Mouse (Mus musculus): ENCODE results near the gene Eri2.
"Not testable (repeated sequence)": the region's sequence is repeated elsewhere in the genome, so short reads cannot be mapped to it uniquely, and the experiment has no call there.

The Eri2 gene

DNA sequence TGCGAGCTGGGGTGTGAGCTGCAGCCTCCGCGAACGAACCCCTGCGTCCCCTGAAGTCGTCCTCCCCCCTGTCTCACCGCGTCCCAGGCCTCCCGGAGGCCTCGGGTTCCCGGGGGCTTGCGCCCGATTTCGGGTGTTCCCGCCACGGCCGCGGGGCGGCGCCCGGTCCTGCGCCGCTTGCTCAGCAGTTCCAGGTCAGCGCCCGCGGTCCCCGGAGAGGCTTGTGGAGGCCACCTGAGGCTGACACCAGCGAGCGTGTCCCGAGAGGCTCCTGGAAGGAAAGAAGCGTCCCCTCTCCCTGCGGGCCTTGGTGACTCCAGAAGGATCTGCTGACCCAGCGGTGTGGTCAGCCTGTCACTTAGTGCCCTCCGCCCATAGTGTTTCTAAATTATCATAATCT, 49.5 kb downstream of the Eri2 start:
- in situ Hi-C loops (cut with MboI) = no loop called here

DNA sequence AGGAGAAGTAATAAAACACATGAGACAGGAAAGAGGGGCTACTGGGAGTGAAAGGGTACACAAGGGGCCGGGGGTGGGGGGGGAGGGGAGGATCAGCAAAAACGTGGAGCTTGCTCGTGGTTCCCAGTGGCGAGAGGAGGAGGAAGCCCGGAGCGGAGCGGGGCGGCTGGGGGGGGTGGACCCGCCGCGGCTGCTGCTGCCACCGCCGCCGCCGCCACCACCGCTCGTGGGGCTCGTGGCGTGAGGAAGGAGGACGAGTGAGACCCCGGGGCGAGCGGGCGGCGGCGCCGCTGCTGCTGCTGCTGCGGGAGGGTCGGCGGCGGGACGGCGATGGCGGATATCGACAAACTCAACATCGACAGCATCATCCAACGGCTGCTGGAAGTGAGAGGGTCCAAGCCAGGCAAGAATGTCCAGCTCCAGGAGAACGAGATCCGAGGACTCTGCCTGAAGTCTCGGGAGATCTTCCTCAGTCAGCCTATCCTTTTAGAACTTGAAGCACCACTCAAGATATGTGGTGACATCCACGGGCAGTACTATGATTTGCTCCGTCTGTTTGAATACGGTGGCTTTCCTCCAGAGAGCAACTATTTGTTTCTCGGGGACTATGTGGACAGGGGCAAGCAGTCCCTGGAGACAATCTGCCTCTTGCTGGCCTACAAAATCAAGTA, 53.9 kb downstream of the Eri2 start:
- in situ Hi-C loops (cut with MboI) = not testable (repeated sequence)

DNA sequence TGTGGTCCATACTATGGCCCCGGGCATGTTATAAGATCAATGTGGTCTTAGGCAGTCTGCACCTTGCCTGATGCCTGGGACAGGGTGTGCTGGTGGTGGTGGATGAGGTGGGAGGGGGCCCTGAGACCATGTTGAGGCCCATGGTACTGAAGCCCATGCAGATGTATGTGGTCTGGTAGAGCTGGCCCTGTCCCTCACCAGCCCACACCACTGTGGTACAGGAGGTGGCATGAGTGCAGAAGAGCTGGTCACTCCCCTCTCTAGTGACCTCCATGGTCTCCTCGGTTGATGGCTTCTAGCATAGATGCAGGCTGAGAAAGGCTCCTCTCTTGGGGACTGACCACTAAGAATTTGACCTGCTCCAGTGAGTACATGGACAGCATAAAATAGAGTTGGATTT, 55.0 kb downstream of the Eri2 start:
- in situ Hi-C loops (cut with MboI) = no loop called here

DNA sequence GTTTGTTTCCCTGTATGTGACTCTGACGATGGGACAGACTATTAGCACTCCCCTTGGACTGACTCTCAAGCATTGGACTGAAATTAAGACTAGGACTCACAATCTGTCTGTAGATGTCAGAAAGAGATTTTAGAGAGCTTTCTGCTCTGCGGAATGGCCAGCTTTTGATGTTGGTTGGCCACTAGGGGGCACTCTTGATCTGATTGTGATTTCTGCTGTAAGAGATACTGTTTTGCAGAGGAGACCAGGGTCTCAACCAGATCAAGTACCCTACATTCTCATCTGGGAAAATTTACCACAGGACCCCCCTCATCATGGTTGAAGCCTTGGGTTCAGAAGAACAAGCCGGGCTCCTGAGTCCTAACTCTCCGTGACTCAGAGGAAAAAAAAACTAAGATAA, 62.6 kb downstream of the Eri2 start:
- in situ Hi-C loops (cut with MboI) = not testable (repeated sequence)

DNA sequence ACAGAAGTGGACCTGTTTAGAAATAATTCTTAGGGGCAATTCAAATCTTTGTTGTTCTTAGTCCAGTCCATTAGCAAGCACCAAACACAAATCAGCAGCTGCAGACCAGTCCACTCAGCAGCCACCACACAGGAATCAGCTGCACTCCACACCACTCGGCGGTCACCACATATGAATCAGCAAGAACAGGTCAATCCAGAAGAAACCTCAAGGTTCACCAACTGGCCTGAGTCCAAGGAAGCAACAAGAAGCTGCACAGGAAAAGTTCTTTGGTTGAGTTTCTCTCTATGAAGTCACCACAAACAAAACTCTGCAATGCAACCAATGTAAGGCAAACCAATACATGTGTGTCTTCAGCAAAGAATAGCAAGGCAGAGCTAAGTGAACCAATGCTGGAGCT, 66.2 kb downstream of the Eri2 start:
- in situ Hi-C loops (cut with MboI) = no loop called here

DNA sequence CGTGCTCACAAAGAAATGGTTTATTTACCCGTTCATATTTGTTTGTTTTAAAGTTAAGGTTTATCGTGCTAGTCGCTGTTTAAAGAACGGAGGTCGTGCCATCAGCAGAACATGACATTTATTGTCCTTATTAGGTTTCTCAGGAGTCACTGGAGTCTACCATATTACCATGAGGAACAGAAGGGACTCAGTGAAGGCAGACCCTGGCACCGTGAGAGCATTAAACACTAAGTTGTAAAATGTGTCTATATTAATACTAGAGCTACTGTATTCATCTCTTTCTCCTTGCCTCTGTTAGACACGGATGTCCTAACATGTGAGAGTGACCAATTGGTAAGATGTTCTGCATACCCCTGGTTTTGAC, 72.9 kb downstream of the Eri2 start:
- in situ Hi-C loops (cut with MboI) = no loop called here

DNA sequence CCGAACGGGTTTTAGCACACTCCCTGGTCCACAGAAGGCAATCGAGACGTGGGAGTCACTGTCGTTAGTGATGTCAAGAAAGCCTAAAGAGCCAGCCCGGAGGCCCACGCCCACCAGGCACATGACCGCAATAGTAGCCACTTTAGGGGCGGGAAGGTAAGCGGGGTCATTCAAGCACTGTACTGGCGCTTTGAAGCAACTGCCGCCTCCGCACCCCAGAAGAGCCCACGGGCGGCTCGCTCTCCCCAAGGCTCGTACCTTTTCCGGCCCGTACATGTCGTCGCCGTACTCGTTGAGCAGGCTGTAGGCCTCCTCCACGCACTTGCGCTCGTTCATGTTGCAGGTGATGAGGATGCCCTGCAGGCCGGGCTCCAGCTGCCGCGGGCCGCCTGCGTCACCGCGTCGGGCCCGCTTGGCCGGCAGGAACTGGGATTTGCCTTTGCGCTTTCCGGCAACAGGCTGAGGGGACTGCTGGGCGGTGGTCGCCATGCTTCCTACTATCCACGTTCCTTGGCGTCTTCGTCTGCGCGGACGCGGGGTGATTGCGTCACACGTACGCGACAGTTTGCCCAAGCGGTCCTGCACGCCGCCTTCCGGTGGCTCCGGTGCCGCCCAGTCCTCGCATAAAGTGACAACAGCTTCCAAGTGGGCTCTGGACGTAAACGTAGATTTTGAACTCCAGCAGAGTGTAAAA, 73.5 kb downstream of the Eri2 start, which contains the start of gene Thumpd1:
Gene Thumpd1 (minus strand): TSS at position 546 of the 694 bp plus-strand sequence.
- in situ Hi-C loops (cut with MboI) = no loop called here

Measured in mature B cell (primary cell).